Mouse (Mus musculus) ES-E14 (cell line): Measurements from ENCODE around the gene Ptprg. TPM values are rescaled to one million over a fixed set of nuclear protein-coding genes. Genes with fewer than 3 reads are reported as not detected.

ENCODE experiments used
- DNase-seq: peaks from one replicate; pipeline ENCODE4 v3.0.0-alpha.2; 2013; ENCODE audit warnings: low read depth, low spot score
- H3K27ac ChIP-seq: 2 replicates; pipeline ENCODE4 v1.5.1; 2012; ENCODE audit warnings: low read depth, mild to moderate bottlenecking, low read length, moderate library complexity, mixed read lengths; ENCODE audit not compliant: poor library complexity, insufficient read depth, severe bottlenecking
- H3K36me3 ChIP-seq: 2 replicates; pipeline ENCODE4 v1.6.1; 2012; ENCODE audit warnings: mild to moderate bottlenecking, low read length, moderate library complexity, mixed read lengths; ENCODE audit not compliant: control insufficient read depth, poor library complexity, insufficient read depth, severe bottlenecking
- H3K4me1 ChIP-seq, 2 experiments: fragments of 150-350 bp in 1 of 2; sonication (generic) in 1 of 2; 2 replicates each; pipeline ENCODE4 v1.6.1; 2012; ENCODE audit warnings: low read length in 2 of 2, mild to moderate bottlenecking in 1 of 2, mixed read lengths in 1 of 2; ENCODE audit not compliant: control insufficient read depth in 2 of 2, insufficient read depth in 2 of 2, poor library complexity in 1 of 2
- H3K4me3 ChIP-seq, 2 experiments: fragments of 150-350 bp in 1 of 2; sonication (generic) in 1 of 2; 2 replicates each; pipeline ENCODE4 v1.5.1; 2012; ENCODE audit warnings: low read length in 2 of 2, low read depth in 1 of 2, mild to moderate bottlenecking in 1 of 2, mixed read lengths in 1 of 2; ENCODE audit not compliant: insufficient read depth in 1 of 2, poor library complexity in 1 of 2, severe bottlenecking in 1 of 2
- H3K9ac ChIP-seq: 2 replicates; pipeline ENCODE4 v1.6.1; 2012; ENCODE audit warnings: low read depth, mild to moderate bottlenecking, low read length, mixed read lengths; ENCODE audit not compliant: poor library complexity, insufficient read depth, severe bottlenecking
- H3K9me3 ChIP-seq: fragments of 150-350 bp; sonication (generic); 2 replicates; pipeline ENCODE4 v1.6.1; 2012; ENCODE audit warnings: low read depth, mild to moderate bottlenecking, low read length; ENCODE audit not compliant: control insufficient read depth, insufficient read depth
- CHD2 ChIP-seq: IDR thresholded peaks from 2 replicates; pipeline ENCODE4 v1.6.1; 2014; ENCODE audit warnings: mild to moderate bottlenecking, low read depth, low read length, inconsistent platforms
- HCFC1 ChIP-seq: IDR thresholded peaks from 2 replicates; pipeline ENCODE4 v1.6.1; 2012; ENCODE audit warnings: low read length, inconsistent platforms, borderline replicate concordance; ENCODE audit not compliant: insufficient read depth
- MAFK ChIP-seq: IDR thresholded peaks from 2 replicates; pipeline ENCODE4 v1.6.1; 2014; ENCODE audit warnings: mild to moderate bottlenecking, low read depth, low read length, inconsistent platforms; ENCODE audit not compliant: insufficient read depth
- ZC3H11A ChIP-seq: IDR thresholded peaks from 2 replicates; pipeline ENCODE4 v1.6.1; 2012; ENCODE audit warnings: low read depth, mild to moderate bottlenecking, inconsistent platforms, low read length, borderline replicate concordance
- ZNF384 ChIP-seq: IDR thresholded peaks from 2 replicates; pipeline ENCODE4 v1.6.1; 2012; ENCODE audit warnings: low read depth, low read length, inconsistent platforms
- in situ Hi-C, 2 experiments: fragments of 600-800 bp; cut with MboI; formaldehyde crosslinking; loops; one replicate each; pipeline ENCODE4 v1.15.1; 2025; ENCODE audit warnings: low sequenced_read_pairs in 2 of 2, inconsistent platforms in 1 of 2; ENCODE audit not compliant: unreplicated experiment in 2 of 2
- total RNA-seq: library from RNA; depleted of rRNA; stranded (reverse); fragments of 300-350 nt; gene quantifications from 2 replicates; pipeline ENCODE4 v1.2.3, GENCODE M21; 2012

Ptprg gene
- total RNA-seq, 1 experiment: 59.8 TPM

- Histone ChIP-seq H3K4me3 (no peak overlapping the region), H3K36me3 (no peaks in the 10 kb centered on the region; the same call in 1 of the 2 replicates), H3K9me3 (no peaks in the 10 kb centered on the region), H3K4me1 (no peaks in the 10 kb centered on the region), H3K9ac (no peak overlapping the region), H3K27ac (no peak overlapping the region)
- no peak for TF ChIP-seq HCFC1
- no peak for DNase-seq
- in situ Hi-C loops: loop anchor here (10.0 to 25.0 kb wide), 3 partner anchors 295 to 570 kb away; partner anchors contain the start of gene Ptprg (in 2 of the 2)
These were observed 578.8 kb downstream of the Ptprg start for GRCm38 (mm10) chr14:12132046-12132615.

GRCm38 (mm10) chr14:12133163-12133562, 579.8 kb downstream of the Ptprg start:
- Histone ChIP-seq H3K9ac (no peak overlapping the region), H3K4me1 (no peaks in the 10 kb centered on the region), H3K9me3 (no peaks in the 10 kb centered on the region), H3K36me3 (peaks cover 2% of the 10 kb centered on the region; the same call in 1 of the 2 replicates), H3K27ac (no peak overlapping the region), H3K4me3 (no peak overlapping the region)
- DNase-seq: no peak
- TF ChIP-seq MAFK (no peak), HCFC1 (no peak), ZNF384 (no peak), ZC3H11A (no peak), CHD2 (no peak)
- in situ Hi-C loops: loop anchor here (10.0 to 25.0 kb wide), 3 partner anchors 296 to 571 kb away; partner anchors contain the start of gene Ptprg (in 2 of the 2)

GRCm38 (mm10) chr14:12134504-12134903, 581.2 kb downstream of the Ptprg start:
- no peak for DNase-seq
- H3K4me1 ChIP-seq: no peaks in the 10 kb centered on the region
- no peaks in the 10 kb centered on the region for H3K9me3 ChIP-seq
- TF ChIP-seq ZC3H11A: no peak
- no peak for TF ChIP-seq MAFK
- TF ChIP-seq ZNF384: no peak
- TF ChIP-seq HCFC1: no peak
- TF ChIP-seq CHD2: no peak
- peaks cover 2% of the 10 kb centered on the region; the same call in 1 of the 2 replicates for H3K36me3 ChIP-seq
- H3K27ac ChIP-seq: no peak overlapping the region
- H3K9ac ChIP-seq: no peak overlapping the region
- no peak overlapping the region for H3K4me3 ChIP-seq
- in situ Hi-C loops: loop anchor here (10.0 to 25.0 kb wide), 3 partner anchors 297 to 572 kb away; partner anchors contain the start of gene Ptprg (in 2 of the 2)

GRCm38 (mm10) chr14:12136536-12136935, 583.2 kb downstream of the Ptprg start:
- no peak for DNase-seq
- H3K36me3 ChIP-seq: peaks cover 2% of the 10 kb centered on the region; the same call in 1 of the 2 replicates
- H3K4me1 ChIP-seq: no peaks in the 10 kb centered on the region
- TF ChIP-seq ZC3H11A: no peak
- no peak for TF ChIP-seq CHD2
- no peak for TF ChIP-seq MAFK
- TF ChIP-seq HCFC1: no peak
- no peak for TF ChIP-seq ZNF384
- no peaks in the 10 kb centered on the region for H3K9me3 ChIP-seq
- H3K4me3 ChIP-seq: no peak overlapping the region
- in situ Hi-C loops: loop anchor here (10.0 to 25.0 kb wide), 3 partner anchors 299 to 574 kb away; partner anchors contain the start of gene Ptprg (in 2 of the 2)
- no peak overlapping the region for H3K27ac ChIP-seq
- no peak overlapping the region for H3K9ac ChIP-seq
